Mouse (Mus musculus): Measurements from ENCODE around the gene Ice2.
A peak's percentile ranks its signal among the peaks of the same experiment; 100 is the strongest.

The Ice2 gene

GRCm38 (mm10) chr9:69458982-69459381, 61.3 kb downstream of the Ice2 start:
- DNase-seq (ENCODE audit: low spot score): no peak

- DNase-seq (ENCODE audit: low spot score): no peak
Observed at GRCm38 (mm10) chr9:69459876-69460275, 62.2 kb downstream of the Ice2 start.

- no peak for DNase-seq (ENCODE audit: low spot score)
Observed at GRCm38 (mm10) chr9:69463046-69463445, 65.3 kb downstream of the Ice2 start.

GRCm38 (mm10) chr9:69464109-69464756, 66.5 kb downstream of the Ice2 start:
- no peak for DNase-seq (ENCODE audit: low spot score)

GRCm38 (mm10) chr9:69466098-69466497, 68.4 kb downstream of the Ice2 start:
- DNase-seq (ENCODE audit: low spot score): no peak

- DNase-seq (ENCODE audit: low spot score): no peak
Observed at GRCm38 (mm10) chr9:69467310-69467939, 69.7 kb downstream of the Ice2 start.

- DNase-seq (ENCODE audit: low spot score): no peak
Observed at GRCm38 (mm10) chr9:69468991-69469390, 71.3 kb downstream of the Ice2 start.

GRCm38 (mm10) chr9:69470362-69470761, 72.7 kb downstream of the Ice2 start:
- DNase-seq (ENCODE audit: low spot score): no peak

GRCm38 (mm10) chr9:69470921-69471320, 73.2 kb downstream of the Ice2 start:
- DNase-seq (ENCODE audit: low spot score): no peak

GRCm38 (mm10) chr9:69472724-69473123, 75.0 kb downstream of the Ice2 start:
- no peak for DNase-seq (ENCODE audit: low spot score)

- DNase-seq (ENCODE audit: low spot score): no peak
Observed at GRCm38 (mm10) chr9:69475873-69476272, 78.2 kb downstream of the Ice2 start.

- DNase-seq (ENCODE audit: low spot score): no peak
Observed at GRCm38 (mm10) chr9:69477195-69477823, 79.6 kb downstream of the Ice2 start.

- no peak for DNase-seq (ENCODE audit: low spot score)
Observed at GRCm38 (mm10) chr9:69477824-69478222, 80.1 kb downstream of the Ice2 start.

- DNase-seq (ENCODE audit: low spot score): peak; percentile 66
Observed at GRCm38 (mm10) chr9:69480344-69480743, 82.6 kb downstream of the Ice2 start.

Measured in ovary, postnatal 10 days (tissue).